Mouse (Mus musculus) liver, embryonic 11.5 days (tissue): ENCODE measurements around the gene Men1. TPM values are rescaled to one million over a fixed set of nuclear protein-coding genes. Genes with fewer than 3 reads are reported as not detected.
A peak's percentile ranks its signal among the peaks of the same experiment; 100 is the strongest.

Experiments
- ATAC-seq: fragments of 200-750 bp; cut with Nextera tagmentation; replicated peaks from 2 replicates; pipeline ENCODE4 v1.8.0; 2017; ENCODE audit warnings: moderate number of reproducible peaks, mild to moderate bottlenecking, moderate TSS enrichment, moderate library complexity; ENCODE audit not compliant: low FRiP score
- DNase-seq: peaks from one replicate; pipeline ENCODE4 v3.0.0-alpha.2; 2017; ENCODE audit warnings: low spot score
- H3K27ac ChIP-seq: fragments of 300-500 bp; sonication (generic); 2 replicates; pipeline ENCODE4 v1.5.1; 2014; ENCODE audit warnings: mild to moderate bottlenecking, low read depth, low read length, control low read depth
- H3K27me3 ChIP-seq: fragments of 300-500 bp; sonication (generic); replicated peaks from 2 replicates; pipeline ENCODE4 v1.6.1; 2014; ENCODE audit warnings: low read length, mixed read lengths; ENCODE audit not compliant: control insufficient read depth, insufficient read depth
- H3K36me3 ChIP-seq: fragments of 300-500 bp; sonication (generic); 2 replicates; pipeline ENCODE4 v1.6.1; 2014; ENCODE audit warnings: mild to moderate bottlenecking, low read length, moderate library complexity, mixed read lengths; ENCODE audit not compliant: control insufficient read depth, insufficient read depth
- H3K4me1 ChIP-seq: fragments of 300-500 bp; sonication (generic); replicated peaks from 2 replicates; pipeline ENCODE4 v1.6.1; 2014; ENCODE audit warnings: low read length, mixed read lengths; ENCODE audit not compliant: control insufficient read depth, insufficient read depth
- H3K4me2 ChIP-seq: fragments of 300-500 bp; sonication (generic); 2 replicates; pipeline ENCODE4 v1.6.1; 2014; ENCODE audit warnings: mild to moderate bottlenecking, control low read depth, moderate library complexity
- H3K4me3 ChIP-seq: fragments of 300-500 bp; sonication (generic); 2 replicates; pipeline ENCODE4 v1.5.1; 2014; ENCODE audit warnings: low read depth, low read length, control low read depth
- H3K9ac ChIP-seq: fragments of 300-500 bp; sonication (generic); 2 replicates; pipeline ENCODE4 v1.6.1; 2014; ENCODE audit warnings: low read depth, low read length, control low read depth
- H3K9me3 ChIP-seq: fragments of 300-500 bp; sonication (generic); 2 replicates; pipeline ENCODE4 v1.6.1; 2016; ENCODE audit warnings: low read length, inconsistent platforms, mixed read lengths; ENCODE audit not compliant: control insufficient read depth
- WGBS: fragments of 180-500 bp; shearing (Covaris S2); extraction: QIAGEN DNeasy Blood & Tissue Kit; methylation state at CpG from one replicate; pipeline ENCODE4 v1.1.7; 2014; 5-methylcytosine and 5-hydroxymethylcytosine counted together
- polyA plus RNA-seq: library from polyadenylated mRNA; unstranded; fragments of >200 nt; fragmentation: Nextera tagmentation; extraction: Ambion mirVana; gene quantifications from 2 replicates; pipeline ENCODE4 v1.2.1, GENCODE M21; 2014

Men1 gene
- polyA plus RNA-seq, 1 experiment from 2014 or later: 53.8 TPM

GRCm38 (mm10) chr19:6291117-6291781 lies 43.5 kb upstream of the Men1 start:
- Histone ChIP-seq H3K27ac (peak overlapping the region; percentile 89), H3K36me3 (peaks cover 33% of the 10 kb centered on the region), H3K9ac (peak overlapping the region; percentile 61), H3K9me3 (no peaks in the 10 kb centered on the region), H3K4me3 (no peak overlapping the region; the same call in 1 of the 2 replicates), H3K4me1 (peaks cover 59% of the 10 kb centered on the region), H3K27me3 (no peaks in the 10 kb centered on the region), H3K4me2 (peak overlapping the region; percentile 45)
- 51% methylated on average over 10 of the region's 10 CpGs for WGBS
- DNase-seq (peak; percentile 56), ATAC-seq (peak; percentile 66)

- WGBS: 91% methylated on average over 5 of the region's 5 CpGs
- no peaks in the 10 kb centered on the region for H3K27me3 ChIP-seq
Observed at GRCm38 (mm10) chr19:6292262-6292661, 42.5 kb upstream of the Men1 start.

GRCm38 (mm10) chr19:6294301-6294700 lies 40.5 kb upstream of the Men1 start:
- 90% methylated on average over 17 of the region's 17 CpGs for WGBS
- H3K36me3 ChIP-seq: peaks cover 53% of the 10 kb centered on the region
- ATAC-seq (no peak), DNase-seq (no peak)
- no peak overlapping the region for H3K4me2 ChIP-seq
- H3K27me3 ChIP-seq: no peaks in the 10 kb centered on the region
- H3K4me1 ChIP-seq: peaks cover 56% of the 10 kb centered on the region
- H3K4me3 ChIP-seq: no peak overlapping the region
- no peaks in the 10 kb centered on the region for H3K9me3 ChIP-seq
- no peak overlapping the region for H3K9ac ChIP-seq
- H3K27ac ChIP-seq: no peak overlapping the region

More at GRCm38 (mm10) chr19:6292262-6292661, 42.5 kb upstream of the Men1 start:
- DNase-seq: no peak
- H3K4me2 ChIP-seq: no peak overlapping the region
- no peak for ATAC-seq
- H3K4me1 ChIP-seq: peaks cover 57% of the 10 kb centered on the region
- peak overlapping the region; percentile 89 for H3K27ac ChIP-seq
- no peaks in the 10 kb centered on the region for H3K9me3 ChIP-seq
- H3K36me3 ChIP-seq: peaks cover 38% of the 10 kb centered on the region
- no peak overlapping the region; the same call in 1 of the 2 replicates for H3K9ac ChIP-seq
- no peak overlapping the region for H3K4me3 ChIP-seq

GRCm38 (mm10) chr19:6296551-6297210 lies 38.1 kb upstream of the Men1 start:
- H3K4me3 ChIP-seq: no peak overlapping the region
- peak overlapping the region; percentile 34; the same call in 1 of the 2 replicates for H3K9ac ChIP-seq
- WGBS: 73% methylated on average over 5 of the region's 5 CpGs
- H3K4me1 ChIP-seq: peaks cover 57% of the 10 kb centered on the region
- H3K27me3 ChIP-seq: no peaks in the 10 kb centered on the region
- peaks cover 52% of the 10 kb centered on the region for H3K36me3 ChIP-seq
- no peaks in the 10 kb centered on the region for H3K9me3 ChIP-seq
- H3K4me2 ChIP-seq: peak overlapping the region; percentile 15
- ATAC-seq: peak; percentile 26
- peak overlapping the region; percentile 83 for H3K27ac ChIP-seq
- no peak for DNase-seq

GRCm38 (mm10) chr19:6297641-6298040 lies 37.1 kb upstream of the Men1 start:
- no peak overlapping the region for H3K4me3 ChIP-seq
- 61% methylated on average over 9 of the region's 9 CpGs for WGBS
- ATAC-seq (peak; percentile 60), DNase-seq (no peak)
- H3K9me3 ChIP-seq: no peaks in the 10 kb centered on the region
- H3K9ac ChIP-seq: peak overlapping the region; percentile 34; the same call in 1 of the 2 replicates
- peak overlapping the region; percentile 15 for H3K4me2 ChIP-seq
- peak overlapping the region; percentile 83 for H3K27ac ChIP-seq
- peaks cover 48% of the 10 kb centered on the region for H3K36me3 ChIP-seq
- H3K4me1 ChIP-seq: peaks cover 62% of the 10 kb centered on the region
- no peaks in the 10 kb centered on the region for H3K27me3 ChIP-seq

- Histone ChIP-seq H3K4me1 (peaks cover 75% of the 10 kb centered on the region), H3K9me3 (no peaks in the 10 kb centered on the region), H3K27ac (peak overlapping the region; percentile 91; the same call in 1 of the 2 replicates), H3K4me2 (no peak overlapping the region), H3K27me3 (no peaks in the 10 kb centered on the region), H3K36me3 (peaks cover 48% of the 10 kb centered on the region), H3K4me3 (no peak overlapping the region), H3K9ac (peak overlapping the region; percentile 28; the same call in 1 of the 2 replicates)
- ATAC-seq: no peak
- WGBS: 80% methylated on average over 4 of the region's 4 CpGs
- DNase-seq: no peak
Observed at GRCm38 (mm10) chr19:6299003-6299402, 35.8 kb upstream of the Men1 start.

- Histone ChIP-seq H3K4me2 (peak overlapping the region; percentile 47), H3K36me3 (peaks cover 47% of the 10 kb centered on the region), H3K9me3 (no peaks in the 10 kb centered on the region), H3K4me1 (peaks cover 82% of the 10 kb centered on the region), H3K9ac (peak overlapping the region; percentile 51), H3K4me3 (0 out of 2 replicates have a peak overlapping the region, but pooled peaks have one; percentile 7), H3K27me3 (no peaks in the 10 kb centered on the region), H3K27ac (peak overlapping the region; percentile 91)
- WGBS: 54% methylated on average over 7 of the region's 7 CpGs
- ATAC-seq (no peak), DNase-seq (no peak)
Observed at GRCm38 (mm10) chr19:6299450-6300267, 35.1 kb upstream of the Men1 start.

- H3K9ac ChIP-seq: peak overlapping the region; percentile 51
- H3K9me3 ChIP-seq: no peaks in the 10 kb centered on the region
- 37% methylated on average over 7 of the region's 7 CpGs for WGBS
- ATAC-seq (peak; percentile 74), DNase-seq (peak; percentile 52)
- H3K4me2 ChIP-seq: peak overlapping the region; percentile 47
- H3K4me1 ChIP-seq: peaks cover 82% of the 10 kb centered on the region
- peaks cover 40% of the 10 kb centered on the region for H3K36me3 ChIP-seq
- H3K27ac ChIP-seq: peak overlapping the region; percentile 91
- H3K4me3 ChIP-seq: 0 out of 2 replicates have a peak overlapping the region, but pooled peaks have one; percentile 10
- H3K27me3 ChIP-seq: no peaks in the 10 kb centered on the region
Observed at GRCm38 (mm10) chr19:6300402-6300841, 34.4 kb upstream of the Men1 start.
